Mouse (Mus musculus): ENCODE results near the gene Pde3b. TPM values are rescaled to one million over a fixed set of nuclear protein-coding genes. Genes with fewer than 3 reads are reported as not detected.
"Not testable (repeated sequence)": the region's sequence is repeated elsewhere in the genome, so short reads cannot be mapped to it uniquely, and the experiment has no call there.

The Pde3b gene
- polyA plus RNA-seq, 1 experiment from 2014 or later = 5.1 TPM

GRCm38 (mm10) chr7:114481008-114481407 lies 65.9 kb downstream of the Pde3b start:
- Histone ChIP-seq H3K27me3 (no peaks in the 10 kb centered on the region), H3K9me3 (no peaks in the 10 kb centered on the region), H3K4me3 (no peak overlapping the region), H3K36me3 (no peaks in the 10 kb centered on the region), H3K9ac (replicated peaks) (no peak overlapping the region), H3K4me2 (replicated peaks) (no peak overlapping the region), H3K27ac (replicated peaks) (no peak overlapping the region), H3K4me1 (no peaks in the 10 kb centered on the region)
- no peak for ATAC-seq (replicated peaks)
- WGBS = 87% methylated on average over 1 of the region's 1 CpGs

GRCm38 (mm10) chr7:114481429-114481931 lies 66.4 kb downstream of the Pde3b start:
- no peak overlapping the region for H3K4me3 ChIP-seq
- no peak overlapping the region for H3K9ac ChIP-seq (replicated peaks)
- WGBS = 77% methylated on average over 2 of the region's 2 CpGs
- no peaks in the 10 kb centered on the region for H3K9me3 ChIP-seq
- no peak overlapping the region for H3K27ac ChIP-seq (replicated peaks)
- no peaks in the 10 kb centered on the region for H3K4me1 ChIP-seq
- no peak for ATAC-seq (replicated peaks)
- H3K4me2 ChIP-seq (replicated peaks) = no peak overlapping the region
- no peaks in the 10 kb centered on the region for H3K36me3 ChIP-seq
- no peaks in the 10 kb centered on the region for H3K27me3 ChIP-seq

- H3K27ac ChIP-seq (replicated peaks) = no peak overlapping the region
- no peaks in the 10 kb centered on the region for H3K9me3 ChIP-seq
- no peaks in the 10 kb centered on the region for H3K27me3 ChIP-seq
- ATAC-seq (replicated peaks) = no peak
- H3K4me3 ChIP-seq = no peak overlapping the region
- no peaks in the 10 kb centered on the region for H3K4me1 ChIP-seq
- no peak overlapping the region for H3K9ac ChIP-seq (replicated peaks)
- H3K36me3 ChIP-seq = no peaks in the 10 kb centered on the region
- H3K4me2 ChIP-seq (replicated peaks) = no peak overlapping the region
Observed at GRCm38 (mm10) chr7:114492540-114492939, 77.5 kb downstream of the Pde3b start.

- Histone ChIP-seq H3K27me3 (no peaks in the 10 kb centered on the region), H3K9me3 (no peaks in the 10 kb centered on the region), H3K4me2 (replicated peaks) (no peak overlapping the region), H3K9ac (replicated peaks) (no peak overlapping the region), H3K36me3 (no peaks in the 10 kb centered on the region), H3K27ac (replicated peaks) (no peak overlapping the region), H3K4me3 (no peak overlapping the region), H3K4me1 (no peaks in the 10 kb centered on the region)
- 89% methylated on average over 5 of the region's 5 CpGs for WGBS
- ATAC-seq (replicated peaks) = no peak
Observed at GRCm38 (mm10) chr7:114494033-114494432, 79.0 kb downstream of the Pde3b start.

DNA sequence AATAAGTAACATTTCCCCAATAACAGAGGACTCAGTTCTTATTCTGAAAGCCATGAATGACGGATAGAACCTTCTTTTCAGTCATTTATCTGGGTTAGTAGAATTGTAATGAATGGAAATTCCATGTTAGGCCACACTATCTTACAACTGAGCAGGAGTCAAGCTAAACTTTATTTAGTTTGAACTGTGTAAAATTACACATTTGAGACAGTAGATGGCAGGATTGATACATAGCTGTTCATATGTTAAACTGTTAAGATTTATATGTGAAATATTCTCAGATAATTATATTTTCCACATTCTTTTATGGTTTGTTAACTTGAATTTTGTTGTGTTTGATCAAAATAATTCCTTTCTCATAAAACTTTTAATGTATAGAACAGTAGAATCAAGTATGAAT lies 84.2 kb downstream of the Pde3b start:
- no peaks in the 10 kb centered on the region for H3K27me3 ChIP-seq
- H3K36me3 ChIP-seq = no peaks in the 10 kb centered on the region
- H3K9ac ChIP-seq (replicated peaks) = no peak overlapping the region
- no peak overlapping the region for H3K4me2 ChIP-seq (replicated peaks)
- H3K4me1 ChIP-seq = no peaks in the 10 kb centered on the region
- no peaks in the 10 kb centered on the region for H3K9me3 ChIP-seq
- no peak overlapping the region for H3K27ac ChIP-seq (replicated peaks)
- ATAC-seq (replicated peaks) = no peak
- H3K4me3 ChIP-seq = no peak overlapping the region
- WGBS = 88% methylated on average over 1 of the region's 1 CpGs

GRCm38 (mm10) chr7:114508879-114509278 lies 93.8 kb downstream of the Pde3b start:
- H3K27me3 ChIP-seq = no peaks in the 10 kb centered on the region
- no peaks in the 10 kb centered on the region for H3K4me1 ChIP-seq
- 86% methylated on average over 2 of the region's 2 CpGs for WGBS
- H3K4me2 ChIP-seq (replicated peaks) = no peak overlapping the region
- H3K9ac ChIP-seq (replicated peaks) = no peak overlapping the region
- 0 out of 2 replicates have a peak, but pooled peaks cover 3% of the 10 kb centered on the region for H3K36me3 ChIP-seq
- no peak for ATAC-seq (replicated peaks)
- H3K9me3 ChIP-seq = no peaks in the 10 kb centered on the region
- H3K27ac ChIP-seq (replicated peaks) = no peak overlapping the region
- H3K4me3 ChIP-seq = no peak overlapping the region

DNA sequence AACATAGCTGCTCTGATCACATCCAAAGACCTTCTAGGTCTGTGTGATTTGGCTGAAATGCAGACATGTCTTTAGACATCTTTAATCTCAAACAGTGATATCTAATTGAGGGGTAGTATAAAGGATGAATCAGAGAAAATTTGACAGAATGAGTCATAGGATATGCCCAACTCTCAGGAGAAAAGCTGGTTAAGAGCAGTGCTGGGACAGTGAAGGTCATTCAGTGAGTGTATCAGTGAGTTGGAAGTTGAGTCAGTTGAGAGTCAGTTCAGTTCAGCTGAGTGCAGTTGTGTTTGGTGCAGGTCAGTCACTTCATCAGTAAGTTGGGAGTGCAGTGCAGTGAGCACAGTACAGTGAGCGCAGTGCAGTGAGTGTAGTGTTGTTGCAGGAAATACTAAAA lies 105.0 kb downstream of the Pde3b start:
- H3K9ac ChIP-seq (replicated peaks) = no peak overlapping the region
- no peaks in the 10 kb centered on the region for H3K9me3 ChIP-seq
- H3K4me1 ChIP-seq = no peaks in the 10 kb centered on the region
- no peak overlapping the region for H3K27ac ChIP-seq (replicated peaks)
- peaks cover 3% of the 10 kb centered on the region; the same call in 1 of the 2 replicates for H3K36me3 ChIP-seq
- 96% methylated on average over 1 of the region's 1 CpGs for WGBS
- H3K4me2 ChIP-seq (replicated peaks) = no peak overlapping the region
- no peak overlapping the region for H3K4me3 ChIP-seq
- ATAC-seq (replicated peaks) = no peak
- H3K27me3 ChIP-seq = no peaks in the 10 kb centered on the region

GRCm38 (mm10) chr7:114526245-114526644 lies 111.2 kb downstream of the Pde3b start:
- Histone ChIP-seq H3K4me2 (replicated peaks) (no peak overlapping the region), H3K27ac (replicated peaks) (no peak overlapping the region), H3K4me3 (no peak overlapping the region), H3K9me3 (no peaks in the 10 kb centered on the region), H3K36me3 (peaks cover 3% of the 10 kb centered on the region; the same call in 1 of the 2 replicates), H3K4me1 (no peaks in the 10 kb centered on the region), H3K9ac (replicated peaks) (no peak overlapping the region), H3K27me3 (no peaks in the 10 kb centered on the region)
- ATAC-seq (replicated peaks) = no peak
- 95% methylated on average over 1 of the region's 1 CpGs for WGBS

DNA sequence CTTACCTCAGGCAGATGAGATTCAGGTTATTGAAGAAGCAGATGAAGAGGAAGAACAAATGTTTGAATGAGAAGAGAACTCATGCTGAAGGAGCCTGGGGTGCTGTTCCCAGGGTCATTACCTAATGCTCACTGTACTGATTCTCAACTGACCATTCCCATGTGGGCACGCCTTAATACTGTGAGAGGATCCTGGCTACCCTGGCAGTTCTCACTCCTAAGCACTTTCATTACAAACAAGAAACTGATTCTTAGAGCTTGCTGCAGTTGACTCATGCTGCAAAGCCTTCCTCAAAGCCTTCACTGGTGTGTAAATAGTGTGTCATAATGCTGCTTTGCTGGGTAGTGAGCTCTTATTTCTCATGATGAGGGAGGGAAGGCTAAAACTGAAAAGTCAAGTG lies 121.1 kb downstream of the Pde3b start:
- Histone ChIP-seq H3K27ac (replicated peaks) (no peak overlapping the region), H3K27me3 (no peaks in the 10 kb centered on the region), H3K4me2 (replicated peaks) (no peak overlapping the region), H3K4me1 (no peaks in the 10 kb centered on the region), H3K36me3 (peaks cover 6% of the 10 kb centered on the region; the same call in 1 of the 2 replicates), H3K9me3 (no peaks in the 10 kb centered on the region), H3K9ac (replicated peaks) (no peak overlapping the region), H3K4me3 (no peak overlapping the region)
- WGBS = 100% methylated on average over 1 of the region's 1 CpGs
- ATAC-seq (replicated peaks) = no peak

GRCm38 (mm10) chr7:114562531-114563241 lies 147.6 kb downstream of the Pde3b start, which contains the start of gene Cyp2r1:
Gene Cyp2r1, minus strand, starts transcription at chr7:114562972.
- Histone ChIP-seq H3K27ac (replicated peaks) (peak within 1 kb of the TSS; percentile 76), H3K27me3 (no peaks in the 10 kb centered on the region), H3K9me3 (no peaks in the 10 kb centered on the region), H3K36me3 (no peaks in the 10 kb centered on the region), H3K4me2 (replicated peaks) (peak within 1 kb of the TSS; percentile 83), H3K4me1 (peaks cover 6% of the 10 kb centered on the region; the same call in 1 of the 2 replicates), H3K4me3 (peak within 1 kb of the TSS; percentile 69), H3K9ac (replicated peaks) (peak within 1 kb of the TSS; percentile 54)
- ATAC-seq (replicated peaks) = peak; percentile 100
- 2% methylated on average over 51 of the region's 56 CpGs for WGBS

GRCm38 (mm10) chr7:114573866-114574265 lies 158.8 kb downstream of the Pde3b start:
- WGBS = 95% methylated on average over 4 of the region's 4 CpGs
- not testable (repeated sequence) for H3K4me3 ChIP-seq; H3K4me2 ChIP-seq (replicated peaks)

GRCm38 (mm10) chr7:114576931-114577330 lies 161.8 kb downstream of the Pde3b start:
- ATAC-seq (replicated peaks) = no peak
- Histone ChIP-seq H3K27ac (replicated peaks) (no peak overlapping the region), H3K27me3 (no peaks in the 10 kb centered on the region), H3K4me1 (no peaks in the 10 kb centered on the region), H3K36me3 (no peaks in the 10 kb centered on the region), H3K4me2 (replicated peaks) (no peak overlapping the region), H3K9ac (replicated peaks) (no peak overlapping the region), H3K4me3 (no peak overlapping the region), H3K9me3 (no peaks in the 10 kb centered on the region)
- 78% methylated on average over 3 of the region's 3 CpGs for WGBS

More at GRCm38 (mm10) chr7:114573866-114574265, 158.8 kb downstream of the Pde3b start:
- not testable (repeated sequence) for ATAC-seq (replicated peaks); H3K9me3 ChIP-seq; H3K9ac ChIP-seq (replicated peaks); H3K4me1 ChIP-seq; H3K27me3 ChIP-seq; H3K36me3 ChIP-seq; H3K27ac ChIP-seq (replicated peaks)

DNA sequence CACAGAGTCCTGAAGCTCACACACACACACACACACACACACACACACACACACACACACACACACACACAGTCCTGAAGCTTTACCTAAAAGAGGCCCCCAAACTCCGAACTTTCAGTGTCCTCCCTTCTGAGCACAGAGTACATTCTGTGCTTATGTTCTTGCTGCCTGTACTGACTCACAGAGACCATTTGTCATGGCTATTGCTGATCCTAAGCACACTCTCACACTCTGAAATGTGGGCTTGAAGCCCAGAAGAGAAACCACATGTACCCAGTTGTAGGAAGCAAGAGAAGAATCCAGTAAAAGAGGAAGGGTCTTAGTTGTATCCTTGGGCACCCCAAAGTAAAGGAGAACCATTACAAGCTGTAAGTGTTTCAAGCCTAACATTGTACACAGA lies 162.6 kb downstream of the Pde3b start:
- H3K4me3 ChIP-seq = no peak overlapping the region
- no peak overlapping the region for H3K9ac ChIP-seq (replicated peaks)
- H3K27ac ChIP-seq (replicated peaks) = no peak overlapping the region
- H3K4me1 ChIP-seq = no peaks in the 10 kb centered on the region
- H3K27me3 ChIP-seq = no peaks in the 10 kb centered on the region
- no peak for ATAC-seq (replicated peaks)
- WGBS = 75% methylated on average over 1 of the region's 1 CpGs
- H3K9me3 ChIP-seq = no peaks in the 10 kb centered on the region
- no peaks in the 10 kb centered on the region for H3K36me3 ChIP-seq
- no peak overlapping the region for H3K4me2 ChIP-seq (replicated peaks)
